Mouse (Mus musculus): ENCODE results near the gene Klf6. TPM values are rescaled to one million over a fixed set of nuclear protein-coding genes. Genes with fewer than 3 reads are reported as not detected.

Klf6 gene
- polyA plus RNA-seq, 1 experiment = 1.8 TPM

- Histone ChIP-seq H3K4me3 (ENCODE audit: control insufficient read depth, low read depth, low read length) (peak overlapping the region; percentile 65), H3K27me3 (ENCODE audit: control insufficient read depth, insufficient read depth, low read length) (no peaks in the 10 kb centered on the region), H3K36me3 (ENCODE audit: control insufficient read depth, insufficient read depth, low read length) (no peaks in the 10 kb centered on the region), H3K4me1 (ENCODE audit: control insufficient read depth, insufficient read depth, low read length) (peaks cover 10% of the 10 kb centered on the region), H3K27ac (ENCODE audit: control insufficient read depth, insufficient read depth, low read depth, low read length) (peak overlapping the region; percentile 40)
- no peak for TF ChIP-seq CTCF (IDR thresholded peaks at IDR 0.05; ENCODE audit: control insufficient read depth, insufficient read depth, insufficient replicate concordance, low read depth, low read length)
- TF ChIP-seq POLR2A (IDR thresholded peaks at IDR 0.05; ENCODE audit: control insufficient read depth, low read depth, low read length) = no peak
Observed at GRCm38 (mm10) chr13:5863408-5863891, 2.2 kb downstream of the Klf6 start.

DNA sequence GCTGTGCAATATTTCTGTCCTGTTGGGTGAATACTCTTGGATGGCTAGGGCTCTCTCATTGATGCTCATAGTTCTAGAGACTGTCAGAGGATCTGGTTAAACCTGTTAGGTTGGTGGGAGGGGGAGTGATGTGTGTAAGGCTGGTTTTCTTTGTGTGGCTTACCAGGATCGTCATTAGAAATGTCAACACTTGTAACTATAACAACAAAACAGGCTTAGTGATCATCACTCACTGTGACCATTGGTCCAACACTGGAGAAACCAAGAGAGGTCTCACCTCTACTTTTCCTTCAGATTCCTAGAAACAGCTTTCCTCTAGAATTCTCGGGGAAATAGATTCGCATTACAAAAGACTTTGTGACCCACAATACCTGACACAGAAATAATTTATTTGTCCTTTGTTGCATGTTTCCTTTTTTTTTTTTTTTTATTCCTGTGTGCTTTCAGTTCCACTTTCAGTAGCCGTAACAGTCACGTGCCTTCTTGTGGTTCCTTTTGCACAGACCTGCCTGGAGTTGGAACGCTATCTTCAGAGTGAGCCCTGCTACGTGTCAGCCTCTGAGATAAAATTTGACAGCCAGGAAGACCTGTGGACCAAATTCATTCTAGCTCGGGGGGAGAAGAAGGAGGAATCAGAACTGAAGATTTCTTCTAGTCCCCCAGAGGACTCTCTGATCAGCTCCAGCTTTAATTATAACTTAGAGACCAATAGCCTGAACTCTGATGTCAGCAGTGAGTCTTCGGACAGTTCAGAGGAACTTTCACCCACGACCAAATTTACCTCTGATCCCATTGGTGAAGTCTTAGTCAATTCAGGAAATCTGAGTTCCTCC, 3.2 kb downstream of the Klf6 start:
- Histone ChIP-seq H3K27ac (ENCODE audit: control insufficient read depth, insufficient read depth, low read depth, low read length) (no peak overlapping the region), H3K4me1 (ENCODE audit: control insufficient read depth, insufficient read depth, low read length) (peaks cover 10% of the 10 kb centered on the region), H3K4me3 (ENCODE audit: control insufficient read depth, low read depth, low read length) (no peak overlapping the region), H3K27me3 (ENCODE audit: control insufficient read depth, insufficient read depth, low read length) (no peaks in the 10 kb centered on the region), H3K36me3 (ENCODE audit: control insufficient read depth, insufficient read depth, low read length) (no peaks in the 10 kb centered on the region)
- no peak for TF ChIP-seq CTCF (IDR thresholded peaks at IDR 0.05; ENCODE audit: control insufficient read depth, insufficient read depth, insufficient replicate concordance, low read depth, low read length)
- no peak for TF ChIP-seq POLR2A (IDR thresholded peaks at IDR 0.05; ENCODE audit: control insufficient read depth, low read depth, low read length)

DNA sequence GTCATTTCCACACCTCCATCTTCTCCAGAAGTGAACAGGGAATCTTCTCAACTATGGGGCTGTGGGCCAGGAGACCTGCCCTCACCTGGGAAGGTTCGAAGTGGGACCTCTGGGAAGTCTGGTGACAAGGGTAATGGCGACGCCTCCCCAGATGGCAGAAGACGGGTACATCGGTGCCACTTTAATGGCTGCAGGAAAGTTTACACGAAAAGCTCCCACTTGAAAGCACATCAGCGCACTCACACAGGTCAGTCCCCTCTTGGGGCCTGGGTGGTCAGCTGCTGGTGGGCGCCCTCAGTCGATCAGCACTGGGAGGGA, 3.8 kb downstream of the Klf6 start:
- H3K4me3 ChIP-seq (ENCODE audit: control insufficient read depth, low read depth, low read length) = no peak overlapping the region
- no peak overlapping the region for H3K27ac ChIP-seq (ENCODE audit: control insufficient read depth, insufficient read depth, low read depth, low read length)
- no peaks in the 10 kb centered on the region for H3K36me3 ChIP-seq (ENCODE audit: control insufficient read depth, insufficient read depth, low read length)
- H3K4me1 ChIP-seq (ENCODE audit: control insufficient read depth, insufficient read depth, low read length) = peaks cover 8% of the 10 kb centered on the region
- TF ChIP-seq POLR2A (IDR thresholded peaks at IDR 0.05; ENCODE audit: control insufficient read depth, low read depth, low read length) = no peak
- no peak for TF ChIP-seq CTCF (IDR thresholded peaks at IDR 0.05; ENCODE audit: control insufficient read depth, insufficient read depth, insufficient replicate concordance, low read depth, low read length)
- no peaks in the 10 kb centered on the region for H3K27me3 ChIP-seq (ENCODE audit: control insufficient read depth, insufficient read depth, low read length)

DNA sequence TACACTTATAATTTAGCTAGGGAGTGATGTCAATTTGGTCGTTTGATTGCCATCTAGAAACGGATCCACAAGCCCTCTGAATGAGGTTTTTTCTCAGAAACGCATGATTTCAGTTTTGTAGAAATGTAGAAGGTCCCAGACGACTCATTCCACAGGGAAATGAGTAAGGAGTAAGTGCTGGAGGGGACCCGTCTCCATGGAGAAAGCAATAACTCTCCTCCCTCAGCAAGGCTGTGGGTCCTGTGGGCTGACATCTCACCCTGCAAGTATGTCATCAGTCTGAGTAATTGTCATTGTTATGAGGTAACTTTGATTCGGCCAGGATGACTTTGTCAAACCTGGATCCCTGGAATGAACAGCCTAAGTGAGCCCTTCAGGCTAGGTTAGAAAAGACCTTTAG, 4.8 kb downstream of the Klf6 start:
- no peak overlapping the region for H3K27ac ChIP-seq (ENCODE audit: control insufficient read depth, insufficient read depth, low read depth, low read length)
- H3K4me3 ChIP-seq (ENCODE audit: control insufficient read depth, low read depth, low read length) = no peak overlapping the region
- H3K4me1 ChIP-seq (ENCODE audit: control insufficient read depth, insufficient read depth, low read length) = peaks cover 7% of the 10 kb centered on the region
- TF ChIP-seq POLR2A (IDR thresholded peaks at IDR 0.05; ENCODE audit: control insufficient read depth, low read depth, low read length) (no peak), CTCF (IDR thresholded peaks at IDR 0.05; ENCODE audit: control insufficient read depth, insufficient read depth, insufficient replicate concordance, low read depth, low read length) (no peak)
- H3K27me3 ChIP-seq (ENCODE audit: control insufficient read depth, insufficient read depth, low read length) = no peaks in the 10 kb centered on the region
- no peaks in the 10 kb centered on the region for H3K36me3 ChIP-seq (ENCODE audit: control insufficient read depth, insufficient read depth, low read length)

DNA sequence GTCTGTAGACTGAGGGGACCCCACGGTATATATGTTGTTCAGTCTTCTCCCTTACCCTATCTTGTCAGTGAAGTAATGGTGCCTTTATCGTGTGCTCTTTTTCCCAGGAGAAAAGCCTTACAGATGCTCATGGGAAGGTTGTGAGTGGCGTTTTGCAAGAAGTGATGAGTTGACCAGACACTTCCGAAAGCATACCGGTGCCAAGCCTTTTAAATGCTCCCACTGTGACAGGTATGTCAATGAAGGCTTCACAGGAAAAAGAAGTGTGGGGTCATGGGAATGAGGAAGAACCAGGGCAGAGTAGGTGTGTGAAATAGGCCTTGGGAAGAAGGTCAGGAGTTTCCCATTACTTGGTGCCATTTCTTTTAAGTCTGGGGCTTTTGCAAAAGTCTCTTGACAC, 5.2 kb downstream of the Klf6 start:
- no peaks in the 10 kb centered on the region for H3K27me3 ChIP-seq (ENCODE audit: control insufficient read depth, insufficient read depth, low read length)
- no peaks in the 10 kb centered on the region for H3K36me3 ChIP-seq (ENCODE audit: control insufficient read depth, insufficient read depth, low read length)
- H3K4me1 ChIP-seq (ENCODE audit: control insufficient read depth, insufficient read depth, low read length) = peaks cover 7% of the 10 kb centered on the region
- H3K27ac ChIP-seq (ENCODE audit: control insufficient read depth, insufficient read depth, low read depth, low read length) = no peak overlapping the region
- TF ChIP-seq POLR2A (IDR thresholded peaks at IDR 0.05; ENCODE audit: control insufficient read depth, low read depth, low read length) (no peak), CTCF (IDR thresholded peaks at IDR 0.05; ENCODE audit: control insufficient read depth, insufficient read depth, insufficient replicate concordance, low read depth, low read length) (no peak)
- H3K4me3 ChIP-seq (ENCODE audit: control insufficient read depth, low read depth, low read length) = no peak overlapping the region

GRCm38 (mm10) chr13:5868376-5868775, 7.1 kb downstream of the Klf6 start:
- H3K4me1 ChIP-seq (ENCODE audit: control insufficient read depth, insufficient read depth, low read length) = peaks cover 5% of the 10 kb centered on the region
- no peaks in the 10 kb centered on the region for H3K27me3 ChIP-seq (ENCODE audit: control insufficient read depth, insufficient read depth, low read length)
- no peak overlapping the region for H3K4me3 ChIP-seq (ENCODE audit: control insufficient read depth, low read depth, low read length)
- H3K36me3 ChIP-seq (ENCODE audit: control insufficient read depth, insufficient read depth, low read length) = no peaks in the 10 kb centered on the region
- no peak for TF ChIP-seq POLR2A (IDR thresholded peaks at IDR 0.05; ENCODE audit: control insufficient read depth, low read depth, low read length)
- no peak for TF ChIP-seq CTCF (IDR thresholded peaks at IDR 0.05; ENCODE audit: control insufficient read depth, insufficient read depth, insufficient replicate concordance, low read depth, low read length)
- no peak overlapping the region for H3K27ac ChIP-seq (ENCODE audit: control insufficient read depth, insufficient read depth, low read depth, low read length)

DNA sequence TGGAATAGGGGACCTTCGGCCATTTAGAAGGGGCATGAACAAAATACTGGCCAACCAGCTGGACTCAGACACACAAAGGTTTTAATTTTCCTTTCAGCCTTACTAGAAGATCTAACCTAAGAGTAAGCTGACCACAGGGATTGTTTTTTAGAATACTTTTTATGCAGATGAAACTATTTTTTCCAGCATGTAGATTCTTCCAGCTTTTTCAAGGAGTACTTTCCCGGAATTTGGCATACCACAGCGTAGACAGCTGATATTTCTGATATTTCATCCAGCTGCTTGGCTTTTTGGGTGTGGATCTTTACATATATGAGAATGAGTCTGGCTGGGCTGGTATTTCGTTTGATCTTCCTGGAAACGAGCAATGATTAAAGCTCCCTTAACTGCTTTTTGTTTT, 8.2 kb downstream of the Klf6 start:
- Histone ChIP-seq H3K27me3 (ENCODE audit: control insufficient read depth, insufficient read depth, low read length) (no peaks in the 10 kb centered on the region), H3K4me1 (ENCODE audit: control insufficient read depth, insufficient read depth, low read length) (peaks cover 5% of the 10 kb centered on the region), H3K36me3 (ENCODE audit: control insufficient read depth, insufficient read depth, low read length) (no peaks in the 10 kb centered on the region), H3K4me3 (ENCODE audit: control insufficient read depth, low read depth, low read length) (no peak overlapping the region), H3K27ac (ENCODE audit: control insufficient read depth, insufficient read depth, low read depth, low read length) (no peak overlapping the region)
- TF ChIP-seq POLR2A (IDR thresholded peaks at IDR 0.05; ENCODE audit: control insufficient read depth, low read depth, low read length) (no peak), CTCF (IDR thresholded peaks at IDR 0.05; ENCODE audit: control insufficient read depth, insufficient read depth, insufficient replicate concordance, low read depth, low read length) (no peak)

All from testis, adult 2 months (tissue).